Mouse (Mus musculus): ENCODE results near the gene Otud3. TPM values are rescaled to one million over a fixed set of nuclear protein-coding genes. Genes with fewer than 3 reads are reported as not detected.
A peak's percentile ranks its signal among the peaks of the same experiment; 100 is the strongest.

Otud3 gene
- polyA plus RNA-seq, 1 experiment, result 10.3 TPM

DNA sequence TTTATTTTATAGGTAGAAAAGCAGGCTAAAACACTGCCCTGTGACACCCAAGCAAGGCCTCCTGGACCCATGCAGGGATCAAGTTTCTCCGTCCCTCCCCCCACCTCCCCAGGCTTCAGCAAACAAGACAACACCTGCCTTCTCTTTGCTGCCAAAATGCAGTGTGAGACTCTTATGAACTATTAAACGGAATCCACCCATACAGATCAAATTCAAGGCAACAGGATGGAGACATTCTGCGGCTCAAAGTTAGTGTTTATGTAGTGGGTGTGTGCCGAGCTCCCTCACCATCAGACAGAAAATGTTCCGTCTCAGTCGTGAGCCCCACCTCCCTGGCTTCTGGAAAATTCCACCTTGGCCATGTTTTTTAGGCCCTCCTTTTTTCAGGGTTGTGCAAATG lies 28.2 kb upstream of the Otud3 start:
- Histone ChIP-seq H3K27ac (ENCODE audit: insufficient read depth, low read depth, low read length) (peak overlapping the region; percentile 90), H3K4me1 (ENCODE audit: control insufficient read depth, insufficient read depth, insufficient read length, low read length) (peaks cover 36% of the 10 kb centered on the region), H3K4me3 (ENCODE audit: low read depth, low read length) (no peak overlapping the region), H3K36me3 (ENCODE audit: control insufficient read depth, insufficient read depth, low read length) (no peaks in the 10 kb centered on the region), H3K27me3 (ENCODE audit: control insufficient read depth, insufficient read depth, low read length) (no peaks in the 10 kb centered on the region)
- TF ChIP-seq POLR2A (IDR thresholded peaks at IDR 0.05; ENCODE audit: low read depth, low read length) (no peak), CTCF (IDR thresholded peaks at IDR 0.05; ENCODE audit: extremely low read depth, insufficient read length, insufficient replicate concordance, low read depth, low read length) (no peak)
- 14% methylated on average over 6 of the region's 6 CpGs for WGBS

DNA sequence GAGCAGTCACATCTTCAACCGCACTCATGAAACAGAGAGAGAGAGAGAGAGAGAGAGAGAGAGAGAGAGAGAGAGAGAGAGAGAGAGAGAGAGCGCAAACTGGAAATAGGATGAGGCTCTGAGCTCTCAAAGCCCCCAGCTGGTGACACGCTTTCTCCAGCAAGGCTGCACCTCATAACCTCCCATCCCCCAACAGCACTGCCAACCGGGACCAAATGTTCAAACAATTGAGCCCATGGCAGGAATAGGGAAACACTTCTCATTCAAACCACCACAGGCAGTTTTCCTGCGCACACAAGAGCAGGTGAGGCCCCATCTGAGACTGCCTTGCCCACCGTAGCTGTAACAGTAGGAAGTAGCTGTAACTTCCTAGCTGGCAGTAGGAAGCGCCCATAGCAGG lies 27.7 kb upstream of the Otud3 start:
- H3K4me1 ChIP-seq (ENCODE audit: control insufficient read depth, insufficient read depth, insufficient read length, low read length), result peaks cover 36% of the 10 kb centered on the region
- H3K27me3 ChIP-seq (ENCODE audit: control insufficient read depth, insufficient read depth, low read length), result no peaks in the 10 kb centered on the region
- 23% methylated on average over 7 of the region's 7 CpGs for WGBS
- H3K4me3 ChIP-seq (ENCODE audit: low read depth, low read length), result no peak overlapping the region
- no peak for TF ChIP-seq CTCF (IDR thresholded peaks at IDR 0.05; ENCODE audit: extremely low read depth, insufficient read length, insufficient replicate concordance, low read depth, low read length)
- TF ChIP-seq POLR2A (IDR thresholded peaks at IDR 0.05; ENCODE audit: low read depth, low read length), result no peak
- peak overlapping the region; percentile 90 for H3K27ac ChIP-seq (ENCODE audit: insufficient read depth, low read depth, low read length)
- H3K36me3 ChIP-seq (ENCODE audit: control insufficient read depth, insufficient read depth, low read length), result no peaks in the 10 kb centered on the region

DNA sequence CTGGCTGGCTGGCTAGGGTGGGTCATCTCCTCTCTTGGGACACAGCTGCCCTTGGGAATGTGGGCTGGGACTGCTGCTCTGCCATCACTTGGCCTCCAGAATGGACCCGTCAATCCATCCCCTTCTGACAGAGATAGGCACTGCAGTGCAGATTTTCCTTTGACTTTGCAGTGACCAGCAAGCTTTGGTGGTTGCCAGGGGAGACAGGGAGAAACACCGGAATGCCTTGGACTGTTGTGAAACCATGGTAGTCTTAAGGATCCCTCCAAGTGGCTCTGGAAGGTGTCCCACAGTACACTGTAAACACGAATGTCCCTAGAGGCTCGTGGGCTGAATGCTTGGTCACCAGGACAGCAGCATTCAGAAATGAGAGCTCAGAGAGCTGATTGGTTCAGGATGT lies 25.7 kb upstream of the Otud3 start:
- Histone ChIP-seq H3K27me3 (ENCODE audit: control insufficient read depth, insufficient read depth, low read length) (no peaks in the 10 kb centered on the region), H3K4me1 (ENCODE audit: control insufficient read depth, insufficient read depth, insufficient read length, low read length) (peaks cover 39% of the 10 kb centered on the region), H3K36me3 (ENCODE audit: control insufficient read depth, insufficient read depth, low read length) (no peaks in the 10 kb centered on the region), H3K27ac (ENCODE audit: insufficient read depth, low read depth, low read length) (peak overlapping the region; percentile 90), H3K4me3 (ENCODE audit: low read depth, low read length) (no peak overlapping the region)
- no peak for TF ChIP-seq POLR2A (IDR thresholded peaks at IDR 0.05; ENCODE audit: low read depth, low read length)
- TF ChIP-seq CTCF (IDR thresholded peaks at IDR 0.05; ENCODE audit: extremely low read depth, insufficient read length, insufficient replicate concordance, low read depth, low read length), result peak; percentile 31; the same call in 1 of the 2 replicates
- WGBS, result 17% methylated on average over 4 of the region's 4 CpGs

DNA sequence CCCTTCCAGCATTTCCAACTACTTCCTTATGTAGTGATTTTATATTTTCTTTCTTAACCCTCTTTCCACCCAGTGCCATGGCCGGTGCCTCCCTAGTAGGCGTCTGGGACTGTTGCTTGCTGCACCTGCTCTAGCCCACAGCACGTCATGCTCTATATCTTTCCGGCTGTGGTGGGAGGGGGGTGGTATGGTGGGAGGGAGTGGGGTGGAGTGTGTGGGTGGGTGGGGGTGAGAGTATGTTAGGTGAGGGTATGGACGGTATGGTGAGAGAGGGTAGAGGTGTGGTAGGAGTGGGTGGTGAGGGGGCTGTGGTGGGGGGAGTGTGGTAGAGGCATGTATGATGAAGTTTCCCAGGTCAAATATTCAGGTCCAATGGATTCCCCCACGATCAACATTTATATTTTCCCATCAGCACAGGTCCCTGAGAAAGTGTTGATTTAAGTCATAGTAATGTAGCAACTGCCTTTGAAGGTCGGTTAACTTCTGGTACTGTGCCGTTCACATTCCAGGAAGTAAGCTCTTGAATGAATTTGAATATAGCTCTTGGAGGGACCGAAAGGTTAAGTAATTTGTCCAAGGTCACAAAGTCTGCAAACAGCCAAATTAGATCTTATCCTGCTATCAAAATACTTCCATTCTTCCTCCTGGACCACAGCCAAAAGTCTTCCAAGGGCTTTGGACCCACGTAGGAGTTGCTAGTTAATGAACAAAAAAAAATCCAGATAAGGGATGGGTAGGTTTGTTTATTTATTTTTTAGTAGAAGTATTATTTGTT lies 24.9 kb upstream of the Otud3 start:
- no peak overlapping the region for H3K4me3 ChIP-seq (ENCODE audit: low read depth, low read length)
- peaks cover 43% of the 10 kb centered on the region for H3K4me1 ChIP-seq (ENCODE audit: control insufficient read depth, insufficient read depth, insufficient read length, low read length)
- H3K36me3 ChIP-seq (ENCODE audit: control insufficient read depth, insufficient read depth, low read length), result no peaks in the 10 kb centered on the region
- peak overlapping the region; percentile 93 for H3K27ac ChIP-seq (ENCODE audit: insufficient read depth, low read depth, low read length)
- TF ChIP-seq POLR2A (IDR thresholded peaks at IDR 0.05; ENCODE audit: low read depth, low read length), result no peak
- TF ChIP-seq CTCF (IDR thresholded peaks at IDR 0.05; ENCODE audit: extremely low read depth, insufficient read length, insufficient replicate concordance, low read depth, low read length), result no peak
- WGBS, result 14% methylated on average over 10 of the region's 10 CpGs
- H3K27me3 ChIP-seq (ENCODE audit: control insufficient read depth, insufficient read depth, low read length), result no peaks in the 10 kb centered on the region

DNA sequence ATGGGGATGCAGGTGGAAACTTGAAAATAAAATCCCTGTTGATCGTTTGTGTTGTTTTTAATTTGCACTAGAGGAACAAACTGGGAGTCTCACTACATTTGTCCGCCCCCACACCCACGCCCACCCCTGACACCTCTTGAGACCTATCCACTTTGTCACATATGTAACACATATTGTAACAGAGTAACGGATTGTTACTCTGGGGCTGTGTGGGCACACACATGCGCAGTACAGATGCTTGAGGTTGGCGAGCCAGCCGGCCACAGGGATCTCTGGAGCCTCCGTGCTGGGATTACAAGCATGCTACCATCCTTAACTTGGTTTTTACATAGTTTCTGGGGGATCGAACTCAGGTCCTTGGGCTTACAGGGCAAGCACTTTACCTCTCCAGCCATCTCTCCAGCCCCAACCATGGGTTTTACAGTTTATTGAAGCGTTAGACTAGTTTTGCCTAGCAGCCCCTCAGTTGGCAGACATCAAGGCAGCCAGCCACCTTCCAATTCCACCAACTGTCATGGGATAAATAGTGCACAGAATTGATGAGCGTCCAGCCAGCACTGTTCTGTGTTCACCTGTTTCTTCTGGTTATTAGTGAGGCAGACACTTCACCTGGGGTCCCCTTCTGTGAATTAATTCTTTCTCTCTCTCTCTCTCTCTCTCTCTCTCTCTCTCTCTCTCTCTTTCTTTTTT lies 20.9 kb upstream of the Otud3 start:
- WGBS, result 86% methylated on average over 11 of the region's 11 CpGs
- H3K36me3 ChIP-seq (ENCODE audit: control insufficient read depth, insufficient read depth, low read length), result no peaks in the 10 kb centered on the region
- TF ChIP-seq POLR2A (IDR thresholded peaks at IDR 0.05; ENCODE audit: low read depth, low read length), result no peak
- no peak for TF ChIP-seq CTCF (IDR thresholded peaks at IDR 0.05; ENCODE audit: extremely low read depth, insufficient read length, insufficient replicate concordance, low read depth, low read length)
- no peaks in the 10 kb centered on the region for H3K27me3 ChIP-seq (ENCODE audit: control insufficient read depth, insufficient read depth, low read length)
- H3K27ac ChIP-seq (ENCODE audit: insufficient read depth, low read depth, low read length), result peak overlapping the region; percentile 40; the same call in 1 of the 2 replicates
- no peak overlapping the region for H3K4me3 ChIP-seq (ENCODE audit: low read depth, low read length)
- peaks cover 27% of the 10 kb centered on the region for H3K4me1 ChIP-seq (ENCODE audit: control insufficient read depth, insufficient read depth, insufficient read length, low read length)

DNA sequence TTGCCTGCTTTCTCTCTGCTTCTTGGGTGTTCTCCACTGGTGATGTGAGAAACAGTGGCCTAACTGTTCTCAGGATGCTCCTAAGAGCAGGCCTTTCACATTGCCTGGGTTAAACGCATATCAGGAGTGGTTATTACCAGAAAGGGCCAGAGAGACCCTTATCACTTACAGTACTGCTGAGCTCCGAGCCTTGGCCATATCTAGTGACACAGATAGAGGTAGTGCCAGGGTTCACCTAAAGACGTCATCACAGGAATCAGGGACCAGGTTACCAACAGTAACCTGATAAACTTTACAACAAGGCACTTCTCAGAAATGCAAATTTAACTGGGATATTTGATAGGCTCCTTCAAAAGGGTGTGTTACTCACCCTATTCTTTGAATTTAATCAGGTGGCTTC lies 20.1 kb upstream of the Otud3 start:
- Histone ChIP-seq H3K4me3 (ENCODE audit: low read depth, low read length) (no peak overlapping the region), H3K27me3 (ENCODE audit: control insufficient read depth, insufficient read depth, low read length) (no peaks in the 10 kb centered on the region), H3K4me1 (ENCODE audit: control insufficient read depth, insufficient read depth, insufficient read length, low read length) (peaks cover 23% of the 10 kb centered on the region), H3K27ac (ENCODE audit: insufficient read depth, low read depth, low read length) (peak overlapping the region; percentile 87), H3K36me3 (ENCODE audit: control insufficient read depth, insufficient read depth, low read length) (no peaks in the 10 kb centered on the region)
- 25% methylated on average over 3 of the region's 3 CpGs for WGBS
- TF ChIP-seq POLR2A (IDR thresholded peaks at IDR 0.05; ENCODE audit: low read depth, low read length) (no peak), CTCF (IDR thresholded peaks at IDR 0.05; ENCODE audit: extremely low read depth, insufficient read length, insufficient replicate concordance, low read depth, low read length) (no peak)

DNA sequence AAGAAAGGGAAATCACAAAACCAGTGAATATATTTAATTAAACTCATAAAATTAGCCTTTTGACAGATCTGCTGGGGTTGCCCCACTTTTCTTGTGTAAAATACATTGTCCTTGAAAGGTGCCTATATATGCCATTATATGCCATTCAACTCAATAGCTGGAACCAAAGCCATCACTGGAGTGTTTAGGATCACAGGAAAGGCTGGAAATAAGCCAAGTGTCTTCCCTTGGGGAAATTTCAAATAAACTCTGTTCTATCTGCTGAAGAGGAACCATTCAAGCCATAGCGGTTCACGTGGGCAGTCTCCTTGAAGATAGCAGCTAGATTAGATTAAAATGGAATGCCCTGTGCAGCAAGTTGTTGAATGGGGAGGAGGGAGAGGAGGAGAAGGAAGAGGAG lies 11.8 kb upstream of the Otud3 start:
- H3K4me3 ChIP-seq (ENCODE audit: low read depth, low read length), result no peak overlapping the region

More for the DNA sequence above, 11.8 kb upstream of the Otud3 start:
- TF ChIP-seq POLR2A (IDR thresholded peaks at IDR 0.05; ENCODE audit: low read depth, low read length) (no peak), CTCF (IDR thresholded peaks at IDR 0.05; ENCODE audit: extremely low read depth, insufficient read length, insufficient replicate concordance, low read depth, low read length) (no peak)
- no peaks in the 10 kb centered on the region for H3K36me3 ChIP-seq (ENCODE audit: control insufficient read depth, insufficient read depth, low read length)
- H3K4me1 ChIP-seq (ENCODE audit: control insufficient read depth, insufficient read depth, insufficient read length, low read length), result peaks cover 13% of the 10 kb centered on the region
- no peak overlapping the region for H3K27ac ChIP-seq (ENCODE audit: insufficient read depth, low read depth, low read length)
- H3K27me3 ChIP-seq (ENCODE audit: control insufficient read depth, insufficient read depth, low read length), result no peaks in the 10 kb centered on the region
- 11% methylated on average over 2 of the region's 2 CpGs for WGBS
